Mouse (Mus musculus): ENCODE measurements around the gene Sfxn2. TPM values are rescaled to one million over a fixed set of nuclear protein-coding genes. Genes with fewer than 3 reads are reported as not detected.

Sfxn2 gene
- polyA plus RNA-seq, 1 experiment: 11.8 TPM

DNA sequence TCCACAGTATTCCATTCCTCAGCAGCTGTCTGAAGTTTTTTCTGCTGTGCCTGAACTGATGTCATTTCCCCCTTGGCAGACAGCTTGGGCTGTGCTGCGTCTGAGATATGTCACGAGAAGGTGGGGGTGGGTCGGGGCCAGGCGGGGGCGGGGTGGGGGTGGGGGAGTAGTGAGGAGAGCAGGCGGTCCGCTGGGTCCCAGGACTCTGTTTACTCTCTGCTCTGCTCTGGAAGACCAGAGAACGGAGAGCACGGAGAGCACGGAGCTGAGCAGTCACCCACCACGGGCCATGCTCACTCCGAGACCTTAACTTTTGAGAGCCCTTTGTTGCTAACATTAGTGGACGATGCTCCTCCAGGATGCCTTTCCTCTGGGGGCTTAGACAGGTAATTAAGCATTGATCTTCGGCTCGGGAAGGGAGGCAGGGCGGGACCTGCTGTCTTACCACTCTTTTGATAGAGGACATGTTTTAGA lies 50.1 kb downstream of the Sfxn2 start:
- TF ChIP-seq CTCF (IDR thresholded peaks at IDR 0.05; ENCODE audit: borderline replicate concordance, extremely low read depth, insufficient read depth, insufficient read length): no peak
- no peak for TF ChIP-seq POLR2A (IDR thresholded peaks at IDR 0.05; ENCODE audit: borderline replicate concordance, extremely low read depth, insufficient read depth, insufficient read length, poor library complexity, severe bottlenecking)
- DNase-seq (ENCODE audit: low read depth): peak; percentile 53

GRCm38 (mm10) chr19:46623790-46624772 lies 50.9 kb downstream of the Sfxn2 start:
- DNase-seq (ENCODE audit: low read depth): peak; percentile 31
- TF ChIP-seq POLR2A (IDR thresholded peaks at IDR 0.05; ENCODE audit: borderline replicate concordance, extremely low read depth, insufficient read depth, insufficient read length, poor library complexity, severe bottlenecking) (no peak), CTCF (IDR thresholded peaks at IDR 0.05; ENCODE audit: borderline replicate concordance, extremely low read depth, insufficient read depth, insufficient read length) (no peak)

GRCm38 (mm10) chr19:46625015-46625414 lies 51.9 kb downstream of the Sfxn2 start:
- TF ChIP-seq CTCF (IDR thresholded peaks at IDR 0.05; ENCODE audit: borderline replicate concordance, extremely low read depth, insufficient read depth, insufficient read length) (no peak), POLR2A (IDR thresholded peaks at IDR 0.05; ENCODE audit: borderline replicate concordance, extremely low read depth, insufficient read depth, insufficient read length, poor library complexity, severe bottlenecking) (no peak)
- DNase-seq (ENCODE audit: low read depth): no peak

DNA sequence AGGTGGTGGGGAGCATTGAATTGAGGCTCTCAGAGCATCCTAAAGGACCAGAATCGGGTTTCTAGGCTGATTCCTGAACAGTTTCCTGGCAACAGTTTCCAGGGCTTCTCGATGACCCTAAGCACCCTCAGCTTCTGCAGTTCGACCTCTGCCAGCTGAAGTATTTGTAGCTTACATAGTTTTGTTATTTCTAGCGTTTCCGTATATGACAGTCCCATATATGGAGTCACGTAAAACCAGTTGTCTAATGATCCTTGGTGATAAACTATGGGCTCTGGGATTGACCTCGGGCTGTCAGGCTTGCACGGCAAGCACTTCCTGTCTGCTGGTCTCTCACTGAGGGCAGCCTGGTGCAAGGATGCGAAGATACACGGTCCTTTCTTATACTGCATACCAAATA lies 52.4 kb downstream of the Sfxn2 start:
- no peak for DNase-seq (ENCODE audit: low read depth)
- TF ChIP-seq POLR2A (IDR thresholded peaks at IDR 0.05; ENCODE audit: borderline replicate concordance, extremely low read depth, insufficient read depth, insufficient read length, poor library complexity, severe bottlenecking) (no peak), CTCF (IDR thresholded peaks at IDR 0.05; ENCODE audit: borderline replicate concordance, extremely low read depth, insufficient read depth, insufficient read length) (no peak)

DNA sequence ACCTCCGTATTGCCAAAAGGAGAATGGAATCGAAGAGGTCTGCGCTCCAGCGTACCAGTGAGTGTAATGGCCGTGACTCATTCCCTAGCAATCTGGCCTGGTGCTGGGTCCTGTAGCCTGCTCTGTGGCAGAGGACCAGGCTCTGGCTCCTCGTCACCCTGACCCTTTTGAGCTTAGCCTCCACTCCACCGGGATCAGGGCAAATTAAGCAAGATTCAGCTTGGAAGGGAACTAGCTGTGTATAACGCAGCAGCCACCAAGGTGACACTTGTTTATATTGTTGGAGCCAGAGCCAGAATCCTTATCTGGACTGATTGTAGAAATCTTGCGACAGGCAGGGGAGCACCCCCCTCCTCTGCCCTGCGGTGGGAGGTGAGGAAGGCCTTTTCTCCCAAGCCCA lies 55.2 kb downstream of the Sfxn2 start:
- DNase-seq (ENCODE audit: low read depth): no peak
- TF ChIP-seq CTCF (IDR thresholded peaks at IDR 0.05; ENCODE audit: borderline replicate concordance, extremely low read depth, insufficient read depth, insufficient read length) (no peak), POLR2A (IDR thresholded peaks at IDR 0.05; ENCODE audit: borderline replicate concordance, extremely low read depth, insufficient read depth, insufficient read length, poor library complexity, severe bottlenecking) (no peak)

GRCm38 (mm10) chr19:46629807-46630206 lies 56.6 kb downstream of the Sfxn2 start:
- DNase-seq (ENCODE audit: low read depth): no peak
- no peak for TF ChIP-seq POLR2A (IDR thresholded peaks at IDR 0.05; ENCODE audit: borderline replicate concordance, extremely low read depth, insufficient read depth, insufficient read length, poor library complexity, severe bottlenecking)
- no peak for TF ChIP-seq CTCF (IDR thresholded peaks at IDR 0.05; ENCODE audit: borderline replicate concordance, extremely low read depth, insufficient read depth, insufficient read length)

DNA sequence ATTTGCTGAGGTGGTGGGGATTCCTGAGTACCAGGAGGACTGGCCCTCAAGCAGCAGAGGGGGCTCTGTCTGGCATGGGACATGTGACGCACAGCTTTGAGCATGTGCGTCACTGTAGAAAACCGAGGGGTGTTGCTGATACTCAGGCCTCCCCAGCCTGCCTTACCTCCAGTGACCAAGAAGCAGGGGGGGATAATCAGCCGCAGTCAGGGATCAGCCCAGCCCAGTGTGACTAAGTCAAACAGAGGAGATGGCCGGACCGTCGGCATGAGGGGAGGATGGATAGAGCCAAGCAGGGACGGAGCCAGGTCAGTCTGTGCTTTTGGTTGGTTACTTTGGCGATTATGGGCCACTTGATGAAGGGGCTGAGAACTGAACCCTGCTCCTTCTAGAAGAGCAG lies 58.5 kb downstream of the Sfxn2 start:
- TF ChIP-seq POLR2A (IDR thresholded peaks at IDR 0.05; ENCODE audit: borderline replicate concordance, extremely low read depth, insufficient read depth, insufficient read length, poor library complexity, severe bottlenecking) (no peak), CTCF (IDR thresholded peaks at IDR 0.05; ENCODE audit: borderline replicate concordance, extremely low read depth, insufficient read depth, insufficient read length) (no peak)
- no peak for DNase-seq (ENCODE audit: low read depth)

DNA sequence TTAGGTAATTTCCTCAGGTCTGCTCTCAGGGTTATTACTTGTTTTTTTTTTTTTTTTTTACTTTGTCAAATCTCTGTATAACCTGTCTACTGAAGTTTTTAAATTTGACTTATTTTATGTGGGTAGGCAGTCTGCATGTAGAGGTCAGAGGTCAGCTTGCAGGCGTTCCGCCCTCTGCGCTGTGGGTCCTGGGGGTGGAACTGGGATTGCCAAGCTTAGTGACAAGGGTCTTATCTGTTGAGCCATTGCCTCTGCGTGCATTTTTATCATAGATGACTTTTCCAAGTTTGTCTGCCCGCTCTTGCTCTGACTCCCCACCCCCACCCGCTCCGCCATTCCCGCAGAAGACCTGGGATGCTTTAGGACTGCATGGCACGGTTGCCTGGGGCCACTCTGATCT lies 62.6 kb downstream of the Sfxn2 start:
- peak; percentile 18 for DNase-seq (ENCODE audit: low read depth)
- TF ChIP-seq POLR2A (IDR thresholded peaks at IDR 0.05; ENCODE audit: borderline replicate concordance, extremely low read depth, insufficient read depth, insufficient read length, poor library complexity, severe bottlenecking): no peak
- TF ChIP-seq CTCF (IDR thresholded peaks at IDR 0.05; ENCODE audit: borderline replicate concordance, extremely low read depth, insufficient read depth, insufficient read length): no peak

DNA sequence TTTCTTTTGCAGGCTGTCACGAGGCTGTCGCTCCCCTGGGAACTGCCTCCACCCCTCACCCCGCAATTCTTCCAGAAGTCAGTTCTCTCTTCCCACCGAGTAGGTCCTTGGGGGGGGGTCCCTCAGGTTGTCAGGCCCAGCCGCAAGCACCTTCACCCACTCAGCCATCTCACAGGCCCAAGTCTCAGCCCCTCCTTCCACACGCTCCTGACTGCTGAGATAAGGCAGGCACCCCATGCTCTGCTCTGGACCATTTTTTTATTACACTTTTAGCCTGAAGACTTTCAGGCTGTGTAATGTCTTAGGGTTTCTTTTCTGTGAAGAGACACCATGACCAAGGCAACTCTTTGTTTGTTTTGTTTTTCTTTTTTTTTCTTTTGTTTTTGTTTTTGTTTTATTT lies 64.4 kb downstream of the Sfxn2 start:
- DNase-seq (ENCODE audit: low read depth): no peak
- TF ChIP-seq POLR2A (IDR thresholded peaks at IDR 0.05; ENCODE audit: borderline replicate concordance, extremely low read depth, insufficient read depth, insufficient read length, poor library complexity, severe bottlenecking): no peak
- no peak for TF ChIP-seq CTCF (IDR thresholded peaks at IDR 0.05; ENCODE audit: borderline replicate concordance, extremely low read depth, insufficient read depth, insufficient read length)

- no peak for DNase-seq (ENCODE audit: low read depth)
- TF ChIP-seq POLR2A (IDR thresholded peaks at IDR 0.05; ENCODE audit: borderline replicate concordance, extremely low read depth, insufficient read depth, insufficient read length, poor library complexity, severe bottlenecking) (no peak), CTCF (IDR thresholded peaks at IDR 0.05; ENCODE audit: borderline replicate concordance, extremely low read depth, insufficient read depth, insufficient read length) (no peak)
Measured at GRCm38 (mm10) chr19:46639053-46639452, 65.9 kb downstream of the Sfxn2 start.

- DNase-seq (ENCODE audit: low read depth): no peak
- no peak for TF ChIP-seq CTCF (IDR thresholded peaks at IDR 0.05; ENCODE audit: borderline replicate concordance, extremely low read depth, insufficient read depth, insufficient read length)
- TF ChIP-seq POLR2A (IDR thresholded peaks at IDR 0.05; ENCODE audit: borderline replicate concordance, extremely low read depth, insufficient read depth, insufficient read length, poor library complexity, severe bottlenecking): no peak
Measured at GRCm38 (mm10) chr19:46639496-46639895, 66.3 kb downstream of the Sfxn2 start.

DNA sequence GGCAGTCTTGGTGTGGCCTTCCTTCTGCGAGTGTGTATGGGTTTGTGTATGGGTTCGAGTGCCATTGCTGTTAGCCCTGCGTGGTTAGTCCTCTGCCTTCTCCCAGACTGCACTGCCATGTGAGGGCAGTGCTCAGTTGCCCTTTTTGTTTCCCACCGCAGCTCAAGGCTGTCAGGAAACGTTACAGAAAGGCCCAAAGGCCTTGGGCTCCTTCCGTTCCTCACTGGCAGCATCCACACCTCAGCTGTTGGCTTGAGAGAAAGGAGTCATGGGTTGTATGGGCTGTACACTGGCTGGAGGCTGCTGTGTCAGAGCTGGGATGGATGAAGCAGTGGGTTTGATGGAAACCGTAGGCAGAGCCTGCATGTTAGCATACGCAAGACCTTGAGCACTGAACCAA lies 67.6 kb downstream of the Sfxn2 start:
- DNase-seq (ENCODE audit: low read depth): no peak
- TF ChIP-seq CTCF (IDR thresholded peaks at IDR 0.05; ENCODE audit: borderline replicate concordance, extremely low read depth, insufficient read depth, insufficient read length): no peak
- no peak for TF ChIP-seq POLR2A (IDR thresholded peaks at IDR 0.05; ENCODE audit: borderline replicate concordance, extremely low read depth, insufficient read depth, insufficient read length, poor library complexity, severe bottlenecking)
